Comparison of ENCODE assay signal across 9 mouse cellular contexts in the genomic region with DNA sequence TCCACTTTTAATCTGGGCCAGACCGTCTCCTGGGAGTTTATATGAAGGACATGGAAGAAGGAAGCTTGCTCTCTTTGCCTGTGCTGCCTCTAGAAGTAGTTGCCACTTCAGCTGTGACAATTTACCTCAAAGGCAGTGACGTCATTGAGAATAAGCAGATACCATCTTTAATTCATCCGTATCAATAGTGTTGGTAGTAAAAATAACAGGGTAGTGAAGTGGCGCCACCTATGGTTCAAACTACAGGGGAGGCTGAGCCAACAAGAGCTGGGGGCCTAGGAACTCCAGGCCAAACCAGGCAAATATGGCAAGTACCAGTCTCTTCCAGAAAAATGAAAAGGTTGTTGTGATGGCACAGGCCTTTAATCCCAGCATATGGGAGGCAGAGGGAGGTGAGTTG. TPM values are rescaled to one million over a fixed set of nuclear protein-coding genes. Genes with fewer than 3 reads are reported as not detected.
DNase-seq lines count a peak whose midpoint lies in the region; ATAC-seq lines count a peak whose summit lies in the region.
"Had no signal": no experiment of that assay in that cellular context is flagged by ENCODE, and none has a peak within 500 bp of the region (broad histone marks: within the 10 kb centered on the region; RNA-seq: fewer than 3 reads in every experiment).

No protein-coding gene starts in this region.

- H3K27ac ChIP-seq in heart, embryonic 10.5 days, result no peak overlapping the region
- H3K27ac ChIP-seq: hindbrain, embryonic 15.5 days had no signal

- H3K36me3 ChIP-seq in heart, embryonic 10.5 days, result no peaks in the 10 kb centered on the region
- H3K36me3 ChIP-seq: hindbrain, embryonic 15.5 days had no signal

- ATAC-seq in activated CD4-positive, CD25-positive, alpha-beta regulatory T cell, adult 4 months, result peak; percentile 51
- no peak for ATAC-seq in erythroid progenitor cell, adult 5-6 weeks (replicated peaks; ENCODE audit: low FRiP score, poor library complexity, severe bottlenecking)

- no peaks in the 10 kb centered on the region for H3K9me3 ChIP-seq in heart, embryonic 10.5 days
- H3K9me3 ChIP-seq: hindbrain, embryonic 15.5 days had no signal

- no peaks in the 10 kb centered on the region for H3K4me1 ChIP-seq in heart, embryonic 10.5 days

- 35% methylated on average over 4 of the region's 4 CpGs for WGBS in heart, embryonic 10.5 days

- DNase-seq in heart, adult 18-20 months, result peak; percentile 37 to 53
- no peak for DNase-seq in heart, embryonic 10.5 days (ENCODE audit: low spot score)
- peak; percentile 67 to 76 for DNase-seq in B cell, adult 2 months
- peak; percentile 27 to 55 for DNase-seq in lung, adult 18-20 months
- DNase-seq in right cerebral cortex, adult 2 months (ENCODE audit: low spot score in 2 of 2), result no peak
- no peak for DNase-seq in layer of hippocampus, adult 9-11 months

- H3K4me3 ChIP-seq in heart, embryonic 10.5 days, result no peak overlapping the region
- H3K4me3 ChIP-seq: hindbrain, embryonic 15.5 days had no signal

- no peaks in the 10 kb centered on the region for H3K27me3 ChIP-seq in heart, embryonic 10.5 days (ENCODE audit: insufficient read depth, poor library complexity, severe bottlenecking)
- H3K27me3 ChIP-seq: hindbrain, embryonic 15.5 days had no signal

RNA-seq across cellular contexts. Expression of a gene that starts 4.1 kb away (rescaled TPM):
- 10 to 100 TPM; 17.8 to 20.1 TPM for total RNA-seq in heart, adult 18-20 months (2021)
- polyA plus RNA-seq in heart, embryonic 10.5 days (2016; fragmentation: Nextera tagmentation; extraction: Ambion mirVana), result 38.1 and 38.5 TPM in 2 replicates
- 10 to 100 TPM; 44.6 to 54.1 TPM for polyA plus RNA-seq in activated CD4-positive, CD25-positive, alpha-beta regulatory T cell, adult 4 months (2017; shearing (Covaris generic))
- 10.5 and 31.9 TPM in 2 replicates for total RNA-seq in erythroid progenitor cell, adult 5-6 weeks (2015; ENCODE audit: low replicate concordance)
- total RNA-seq in erythroid progenitor cell, adult 5-6 weeks (2017; ENCODE audit: low replicate concordance), result 12.6 and 25.0 TPM in 2 replicates

RNA-seq across cellular contexts. Expression of a gene that starts 11.8 kb away (rescaled TPM):
- 10 to 100 TPM; 25.2 to 27.9 TPM for total RNA-seq in heart, adult 18-20 months (2021)
- polyA plus RNA-seq in heart, embryonic 10.5 days (2016; fragmentation: Nextera tagmentation; extraction: Ambion mirVana), result 0.05 and 0.06 TPM in 2 replicates
- polyA plus RNA-seq in activated CD4-positive, CD25-positive, alpha-beta regulatory T cell, adult 4 months (2017; shearing (Covaris generic)), result not detected
- total RNA-seq in erythroid progenitor cell, adult 5-6 weeks (2015; ENCODE audit: low replicate concordance), result not detected in 2 replicates
- not detected in 2 replicates for total RNA-seq in erythroid progenitor cell, adult 5-6 weeks (2017; ENCODE audit: low replicate concordance)

RNA-seq across cellular contexts. Expression of a gene that starts 21.3 kb away (rescaled TPM):
- total RNA-seq in heart, adult 18-20 months (2021), result 10 to 100 TPM; 29.9 to 51.4 TPM
- polyA plus RNA-seq in heart, embryonic 10.5 days (2016; fragmentation: Nextera tagmentation; extraction: Ambion mirVana), result 21.0 and 21.5 TPM in 2 replicates
- 10 to 100 TPM; 38.9 to 48.2 TPM for polyA plus RNA-seq in activated CD4-positive, CD25-positive, alpha-beta regulatory T cell, adult 4 months (2017; shearing (Covaris generic))
- total RNA-seq in erythroid progenitor cell, adult 5-6 weeks (2015; ENCODE audit: low replicate concordance), result 42.2 and 59.5 TPM in 2 replicates
- 36.0 and 46.8 TPM in 2 replicates for total RNA-seq in erythroid progenitor cell, adult 5-6 weeks (2017; ENCODE audit: low replicate concordance)

RNA-seq across cellular contexts. Expression of a gene that starts 21.7 kb away (rescaled TPM):
- 10 to 100 TPM; 41.3 to 57.6 TPM for total RNA-seq in heart, adult 18-20 months (2021)
- 147 and 155 TPM in 2 replicates for polyA plus RNA-seq in heart, embryonic 10.5 days (2016; fragmentation: Nextera tagmentation; extraction: Ambion mirVana)
- 100 to 1,000 TPM; 196 to 200 TPM for polyA plus RNA-seq in activated CD4-positive, CD25-positive, alpha-beta regulatory T cell, adult 4 months (2017; shearing (Covaris generic))
- total RNA-seq in erythroid progenitor cell, adult 5-6 weeks (2015; ENCODE audit: low replicate concordance), result 64.6 and 96.2 TPM in 2 replicates
- total RNA-seq in erythroid progenitor cell, adult 5-6 weeks (2017; ENCODE audit: low replicate concordance), result 9.6 and 18.7 TPM in 2 replicates

RNA-seq across cellular contexts. Expression of a gene that starts 29.2 kb away (rescaled TPM):
- total RNA-seq in heart, adult 18-20 months (2021), result not detected
- polyA plus RNA-seq in heart, embryonic 10.5 days (2016; fragmentation: Nextera tagmentation; extraction: Ambion mirVana), result 0.39 TPM in 1 of 2 replicates, not detected in the other
- polyA plus RNA-seq in activated CD4-positive, CD25-positive, alpha-beta regulatory T cell, adult 4 months (2017; shearing (Covaris generic)), result not detected
- total RNA-seq in erythroid progenitor cell, adult 5-6 weeks (2015; ENCODE audit: low replicate concordance), result not detected in 2 replicates
- total RNA-seq in erythroid progenitor cell, adult 5-6 weeks (2017; ENCODE audit: low replicate concordance), result not detected in 2 replicates
- polyA plus RNA-seq: hindbrain, embryonic 15.5 days had no signal

Comparison
In these comparisons a context has a peak if more than half of its experiments do, and no peak if none do; other contexts are left out.
1. DNase-seq: peak in heart, adult 18-20 months (2 of 2), B cell, adult 2 months (2 of 2) and lung, adult 18-20 months (2 of 2); none in heart, embryonic 10.5 days (single experiment), right cerebral cortex, adult 2 months (0 of 2) and layer of hippocampus, adult 9-11 months (single experiment).
2. RNA of a gene that starts 11.8 kb away (total RNA-seq): 25.2 to 27.9 TPM in heart, adult 18-20 months; not detected in erythroid progenitor cell, adult 5-6 weeks; every median in the first group is over 10 times any median in the second.